Mouse (Mus musculus) B cell, adult (primary cell): ENCODE results near the gene Eme1. TPM values are rescaled to one million over a fixed set of nuclear protein-coding genes. Genes with fewer than 3 reads are reported as not detected.

Experiments used
- total RNA-seq: library from RNA; stranded (reverse); gene quantifications from 4 replicates; pipeline ENCODE4 v1.2.4, GENCODE M21; 2023; ENCODE audit not compliant: inconsistent age

Eme1 gene
- 0.78 to 1.9 TPM (median 1.3 TPM) in 4 replicates for total RNA-seq

GRCm38 (mm10) chr11:94653663-94654436 lies at the start of gene Eme1, which contains the start of gene Mrpl27:
Eme1 (minus strand) TSS chr11:94653964.
Mrpl27 (plus strand) TSS chr11:94653767.

DNA sequence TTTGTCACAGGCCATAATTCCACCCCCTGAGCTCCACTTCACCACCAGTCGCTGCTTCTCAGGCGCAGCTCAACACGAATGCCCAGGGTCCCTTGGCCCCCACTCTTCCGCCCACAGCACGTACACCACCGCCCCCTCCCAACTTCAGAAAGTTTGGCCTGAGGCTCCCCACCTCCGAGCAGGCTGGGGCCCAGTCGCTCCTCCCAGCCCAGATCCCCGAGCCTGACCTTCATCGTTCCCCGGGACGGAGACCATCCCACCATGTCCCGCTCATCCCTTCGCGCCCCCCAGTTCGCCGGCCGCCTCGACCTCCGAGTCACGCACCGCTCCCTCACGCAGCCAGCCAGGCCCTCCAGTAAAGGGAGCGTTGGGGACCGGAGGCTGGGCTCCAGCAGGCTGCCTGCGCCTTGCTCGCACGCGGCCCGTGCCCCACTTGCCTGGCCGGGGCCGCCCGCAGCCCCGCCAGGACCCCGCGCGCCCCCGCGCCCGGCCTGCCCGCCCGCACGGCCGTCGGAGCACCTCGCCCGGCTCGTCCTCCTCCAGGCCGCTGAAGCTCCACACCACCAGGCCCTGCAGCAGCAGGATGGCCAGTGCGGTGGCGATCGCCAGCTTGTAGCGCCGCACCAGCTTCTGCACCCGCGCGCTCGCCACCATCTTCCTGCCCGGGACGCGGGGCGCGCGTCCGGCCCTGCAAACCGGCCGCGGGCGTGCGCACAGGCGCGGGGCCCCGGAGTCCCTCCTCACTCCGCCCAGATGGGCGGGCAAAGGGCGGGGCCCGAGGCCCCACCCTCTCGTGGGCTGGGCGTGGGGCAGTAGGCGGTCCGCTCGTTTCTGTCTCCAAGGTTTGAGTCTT lies 23.2 kb upstream of the Eme1 start, which contains the start of gene Xylt2:
TSS of gene Xylt2 (minus strand) at position 762 of the 853 bp plus-strand sequence.

GRCm38 (mm10) chr11:94629199-94629883 lies 24.4 kb downstream of the Eme1 start, which contains the start of gene Lrrc59:
Lrrc59 (plus strand) TSS chr11:94629767.

GRCm38 (mm10) chr11:94601321-94602281 lies 52.2 kb downstream of the Eme1 start, which contains the start of gene Acsf2:
Acsf2 (minus strand) TSS chr11:94601871.

Other genes starting within 250 kb of the Eme1 start
- not detected in 4 replicates for gene Cacna1g, start 179.8 kb downstream of the Eme1 start, total RNA-seq
- gene Spata20, start 167.8 kb downstream of the Eme1 start, total RNA-seq, result not detected in 4 replicates
- gene Epn3, start 154.0 kb downstream of the Eme1 start, total RNA-seq, result not detected in 4 replicates
- gene Mycbpap, start 132.2 kb downstream of the Eme1 start, total RNA-seq, result 0.27 to 0.80 TPM (median 0.61 TPM) in 3 of 4 replicates, not detected in the other
- 6.9 to 8.9 TPM (median 7.5 TPM) in 4 replicates for gene Rsad1, start 104.7 kb downstream of the Eme1 start, total RNA-seq
- not detected in 4 replicates for gene Chad, start 88.9 kb downstream of the Eme1 start, total RNA-seq
- gene Acsf2, start 52.1 kb downstream of the Eme1 start, total RNA-seq, result 70.5 to 83.1 TPM (median 77.5 TPM) in 4 replicates
- 63.6 to 73.3 TPM (median 67.2 TPM) in 4 replicates for gene Lrrc59, start 24.2 kb downstream of the Eme1 start, total RNA-seq
- 17.3 to 27.4 TPM (median 22.4 TPM) in 4 replicates for gene Mrpl27, start 197 bp downstream of the Eme1 start, total RNA-seq
- 12.7 to 19.1 TPM (median 16.7 TPM) in 4 replicates for gene Xylt2, start 23.6 kb upstream of the Eme1 start, total RNA-seq
- gene Gm11541, start 50.5 kb upstream of the Eme1 start, total RNA-seq, result not detected in 4 replicates
- 0.60 TPM in 1 of 4 replicates, not detected in the others for gene Cdc34b, start 87.8 kb upstream of the Eme1 start, total RNA-seq
- not detected in 4 replicates for gene Tmem92, start 128.7 kb upstream of the Eme1 start, total RNA-seq